Mouse (Mus musculus) lung, embryonic 15.5 days (tissue): ENCODE data around the gene Cysrt1. TPM values are rescaled to one million over a fixed set of nuclear protein-coding genes. Genes with fewer than 3 reads are reported as not detected.

Source experiments
- ATAC-seq: fragments of 200-750 bp; cut with Nextera tagmentation; 2 replicates; pipeline ENCODE4 v1.8.0; 2017; ENCODE audit warnings: moderate number of reproducible peaks, borderline replicate concordance; ENCODE audit not compliant: low FRiP score, low TSS enrichment; ENCODE audit errors: extremely low read depth
- H3K27ac ChIP-seq: fragments of 300-500 bp; sonication (generic); 2 replicates; pipeline ENCODE4 v1.5.1; 2015; ENCODE audit warnings: moderate library complexity, mild to moderate bottlenecking, inconsistent platforms
- H3K27me3 ChIP-seq: fragments of 300-500 bp; sonication (generic); 2 replicates; pipeline ENCODE4 v1.6.1; 2015; ENCODE audit warnings: inconsistent platforms
- H3K36me3 ChIP-seq: fragments of 300-500 bp; sonication (generic); 2 replicates; pipeline ENCODE4 v1.6.1; 2015; ENCODE audit warnings: inconsistent platforms
- H3K4me1 ChIP-seq: fragments of 300-500 bp; sonication (generic); 2 replicates; pipeline ENCODE4 v1.6.1; 2015; ENCODE audit warnings: inconsistent platforms
- H3K4me2 ChIP-seq: fragments of 300-500 bp; sonication (generic); 2 replicates; pipeline ENCODE4 v1.6.1; 2015; ENCODE audit warnings: inconsistent platforms, mild to moderate bottlenecking, moderate library complexity
- H3K4me3 ChIP-seq: fragments of 300-500 bp; sonication (generic); 2 replicates; pipeline ENCODE4 v1.5.1; 2015; ENCODE audit warnings: mild to moderate bottlenecking, inconsistent platforms
- H3K9ac ChIP-seq: fragments of 300-500 bp; sonication (generic); 2 replicates; pipeline ENCODE4 v1.6.1; 2015; ENCODE audit warnings: inconsistent platforms
- H3K9me3 ChIP-seq: fragments of 300-500 bp; sonication (generic); 2 replicates; pipeline ENCODE4 v1.6.1; 2016; ENCODE audit warnings: inconsistent platforms
- WGBS: fragments of 180-500 bp; shearing (Covaris S2); methylation state at CpG from one replicate; pipeline ENCODE4 v1.1.7; 2015; 5-methylcytosine and 5-hydroxymethylcytosine counted together
- polyA plus RNA-seq: library from polyadenylated mRNA; unstranded; fragments of >200 nt; fragmentation: Nextera tagmentation; extraction: Ambion mirVana; gene quantifications from 2 replicates; pipeline ENCODE4 v1.2.1, GENCODE M21; 2015

Gene Cysrt1
- polyA plus RNA-seq, 1 experiment from 2014 or later: 0.35 TPM

DNA sequence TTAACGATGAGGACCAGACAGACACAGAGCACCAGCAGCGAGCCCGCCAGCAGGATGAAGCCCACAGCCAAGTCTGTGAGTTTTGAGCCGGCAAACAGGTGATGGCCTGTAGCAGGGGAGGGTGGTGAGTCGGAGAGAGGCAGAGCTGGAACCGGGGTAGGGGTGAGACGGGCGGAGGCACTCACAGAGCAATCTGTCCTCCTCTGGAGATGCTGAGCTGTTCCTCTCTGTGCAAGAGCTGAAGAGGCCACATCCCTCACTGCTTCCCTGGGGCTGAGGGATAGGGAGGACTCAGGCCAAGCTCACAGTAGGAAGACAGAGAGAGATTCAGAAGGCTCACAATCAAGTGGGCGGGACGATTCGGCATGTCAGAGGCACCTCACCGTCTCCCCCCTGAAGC lies 11.2 kb downstream of the Cysrt1 start:
- H3K4me3 ChIP-seq: no peak overlapping the region
- 57% methylated on average over 12 of the region's 12 CpGs for WGBS
- H3K9me3 ChIP-seq: no peaks in the 10 kb centered on the region
- no peaks in the 10 kb centered on the region for H3K36me3 ChIP-seq
- H3K9ac ChIP-seq: no peak overlapping the region
- peaks cover 13% of the 10 kb centered on the region for H3K27me3 ChIP-seq
- no peak overlapping the region for H3K4me2 ChIP-seq
- peaks cover 11% of the 10 kb centered on the region for H3K4me1 ChIP-seq
- no peak for ATAC-seq
- no peak overlapping the region for H3K27ac ChIP-seq

DNA sequence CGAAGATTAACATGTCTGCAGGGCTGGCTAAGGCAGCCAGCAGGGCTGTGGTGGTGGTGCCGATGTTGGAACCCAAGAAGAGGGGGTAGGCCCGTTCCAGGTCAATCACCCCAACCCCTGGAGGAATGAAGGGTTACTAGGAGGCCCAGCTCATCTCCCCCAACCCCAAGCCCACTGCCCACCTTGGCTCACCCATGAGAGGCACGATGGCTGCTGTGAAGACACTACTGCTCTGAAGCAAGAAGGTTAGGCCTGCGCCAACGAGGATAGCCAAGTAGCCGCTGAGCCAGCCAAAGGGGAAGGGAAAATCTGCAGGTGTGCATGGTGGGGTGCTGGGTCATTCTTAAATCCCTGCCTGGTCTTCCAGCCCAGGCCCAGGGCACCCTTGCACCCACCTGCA lies 11.7 kb downstream of the Cysrt1 start:
- WGBS: 85% methylated on average over 7 of the region's 7 CpGs
- Histone ChIP-seq H3K36me3 (no peaks in the 10 kb centered on the region), H3K9ac (no peak overlapping the region), H3K27me3 (peaks cover 10% of the 10 kb centered on the region), H3K9me3 (no peaks in the 10 kb centered on the region), H3K4me1 (peaks cover 16% of the 10 kb centered on the region), H3K4me2 (no peak overlapping the region), H3K4me3 (no peak overlapping the region), H3K27ac (no peak overlapping the region)
- ATAC-seq: no peak

GRCm38 (mm10) chr2:25229582-25229981 lies 12.7 kb downstream of the Cysrt1 start:
- no peak for ATAC-seq
- H3K9me3 ChIP-seq: no peaks in the 10 kb centered on the region
- H3K9ac ChIP-seq: no peak overlapping the region
- H3K4me3 ChIP-seq: no peak overlapping the region
- H3K4me1 ChIP-seq: peaks cover 19% of the 10 kb centered on the region
- H3K27ac ChIP-seq: no peak overlapping the region
- peaks cover 10% of the 10 kb centered on the region; the same call in 1 of the 2 replicates for H3K27me3 ChIP-seq
- H3K4me2 ChIP-seq: no peak overlapping the region
- 72% methylated on average over 5 of the region's 5 CpGs for WGBS
- no peaks in the 10 kb centered on the region for H3K36me3 ChIP-seq

DNA sequence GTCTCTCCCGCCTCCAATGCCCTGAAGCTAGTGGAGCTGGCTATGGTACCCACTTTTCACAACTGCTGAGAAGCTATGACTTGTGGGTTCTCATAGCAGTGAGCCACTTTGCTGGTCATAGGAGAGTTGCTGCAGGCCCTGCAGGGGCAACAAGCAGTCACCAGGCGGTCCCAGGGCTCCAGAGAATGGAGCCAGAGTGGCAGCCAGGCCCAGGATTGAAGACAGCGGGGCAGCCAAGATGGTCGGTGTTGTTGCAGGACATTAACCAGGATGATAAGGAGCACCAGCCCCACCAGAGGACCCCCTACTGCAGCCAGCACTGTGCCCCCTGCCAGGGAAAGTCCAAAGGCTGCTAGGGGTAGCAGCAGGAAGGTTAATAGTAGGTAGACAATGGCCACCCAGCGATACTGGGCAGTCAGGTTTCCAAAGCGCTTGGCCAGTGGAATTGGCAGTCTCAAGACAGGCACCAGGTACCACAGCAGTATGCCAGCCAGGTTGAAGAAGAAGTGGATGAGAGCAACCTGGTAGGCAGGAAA lies 13.2 kb downstream of the Cysrt1 start:
- Histone ChIP-seq H3K9me3 (no peaks in the 10 kb centered on the region), H3K36me3 (no peaks in the 10 kb centered on the region), H3K27me3 (peaks cover 10% of the 10 kb centered on the region; the same call in 1 of the 2 replicates), H3K4me3 (no peak overlapping the region), H3K4me2 (0 out of 2 replicates have a peak overlapping the region, but pooled peaks have one; percentile 30), H3K27ac (no peak overlapping the region), H3K9ac (no peak overlapping the region), H3K4me1 (peaks cover 19% of the 10 kb centered on the region)
- no peak for ATAC-seq
- WGBS: 65% methylated on average over 6 of the region's 6 CpGs

DNA sequence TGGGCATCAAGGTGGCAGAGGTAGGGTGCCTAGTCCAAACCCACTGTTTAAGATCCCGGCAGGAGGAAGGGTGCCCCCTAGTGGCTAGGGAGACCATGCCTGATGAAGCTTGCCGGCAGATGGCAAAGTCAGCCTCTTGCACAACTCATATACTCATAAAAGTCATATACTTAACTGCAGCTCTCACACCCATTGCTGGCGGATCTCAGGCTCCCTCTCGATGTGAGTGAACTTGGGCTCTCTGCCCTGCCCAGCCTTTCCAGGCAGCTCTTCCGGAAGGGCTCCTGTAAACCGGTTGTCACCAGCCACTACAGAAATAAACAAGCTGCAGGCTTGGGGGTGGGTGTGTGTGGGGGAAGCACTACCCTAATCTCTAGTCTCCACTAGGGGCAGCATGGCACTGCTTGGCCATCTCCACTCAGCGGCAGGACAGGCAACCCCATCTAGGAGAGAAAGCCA lies 13.8 kb downstream of the Cysrt1 start:
- Histone ChIP-seq H3K4me3 (peak overlapping the region; percentile 5), H3K27me3 (0 out of 2 replicates have a peak, but pooled peaks cover 8% of the 10 kb centered on the region), H3K27ac (peak overlapping the region; percentile 58), H3K36me3 (no peaks in the 10 kb centered on the region), H3K4me1 (peaks cover 23% of the 10 kb centered on the region), H3K9ac (no peak overlapping the region), H3K9me3 (no peaks in the 10 kb centered on the region), H3K4me2 (peak overlapping the region; percentile 30)
- WGBS: under 1% methylated on average over 7 of the region's 7 CpGs
- peak; percentile 37; the same call in 1 of the 2 replicates for ATAC-seq

- ATAC-seq: no peak
- peaks cover 29% of the 10 kb centered on the region for H3K4me1 ChIP-seq
- no peaks in the 10 kb centered on the region for H3K9me3 ChIP-seq
- no peak overlapping the region for H3K9ac ChIP-seq
- no peak overlapping the region for H3K4me3 ChIP-seq
- no peaks in the 10 kb centered on the region for H3K36me3 ChIP-seq
- H3K27me3 ChIP-seq: no peaks in the 10 kb centered on the region
- no peak overlapping the region for H3K4me2 ChIP-seq
- WGBS: 88% methylated on average over 4 of the region's 4 CpGs
- H3K27ac ChIP-seq: no peak overlapping the region
Observed at GRCm38 (mm10) chr2:25227406-25227805, 14.8 kb downstream of the Cysrt1 start.

DNA sequence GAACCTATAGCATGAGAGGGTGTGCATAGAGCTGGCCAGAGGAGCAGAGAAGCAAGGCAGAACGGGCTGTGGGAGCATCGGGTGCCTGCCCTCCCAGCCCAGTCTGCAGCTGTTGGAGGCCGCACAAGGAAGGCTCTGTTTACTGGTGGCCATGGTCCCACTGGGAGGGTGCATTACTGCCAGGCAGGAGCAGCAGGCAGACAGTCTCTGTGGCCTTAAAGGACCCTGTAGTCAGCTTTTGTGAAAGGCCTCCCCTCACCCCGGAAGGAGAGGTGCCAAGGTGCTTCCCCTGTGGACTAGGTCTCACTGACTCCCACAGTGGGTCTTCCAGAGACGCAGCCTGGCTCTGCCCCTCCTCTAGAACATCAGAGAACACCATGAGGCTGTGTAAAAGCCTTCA lies 15.4 kb downstream of the Cysrt1 start:
- H3K27me3 ChIP-seq: no peaks in the 10 kb centered on the region
- no peak overlapping the region for H3K4me2 ChIP-seq
- no peak overlapping the region for H3K27ac ChIP-seq
- H3K36me3 ChIP-seq: peaks cover 3% of the 10 kb centered on the region
- no peak overlapping the region for H3K4me3 ChIP-seq
- H3K9me3 ChIP-seq: no peaks in the 10 kb centered on the region
- no peak for ATAC-seq
- H3K4me1 ChIP-seq: peaks cover 30% of the 10 kb centered on the region
- 80% methylated on average over 5 of the region's 5 CpGs for WGBS
- no peak overlapping the region for H3K9ac ChIP-seq

- 68% methylated on average over 8 of the region's 8 CpGs for WGBS
- no peak for ATAC-seq
- peak overlapping the region; percentile 55; the same call in 1 of the 2 replicates for H3K4me3 ChIP-seq
- H3K36me3 ChIP-seq: peaks cover 7% of the 10 kb centered on the region
- peak overlapping the region; percentile 99 for H3K27ac ChIP-seq
- H3K4me1 ChIP-seq: peaks cover 33% of the 10 kb centered on the region
- no peaks in the 10 kb centered on the region for H3K27me3 ChIP-seq
- no peaks in the 10 kb centered on the region for H3K9me3 ChIP-seq
- peak overlapping the region; percentile 56 for H3K9ac ChIP-seq
- peak overlapping the region; percentile 50 for H3K4me2 ChIP-seq
Observed at GRCm38 (mm10) chr2:25225811-25226379, 16.4 kb downstream of the Cysrt1 start.

DNA sequence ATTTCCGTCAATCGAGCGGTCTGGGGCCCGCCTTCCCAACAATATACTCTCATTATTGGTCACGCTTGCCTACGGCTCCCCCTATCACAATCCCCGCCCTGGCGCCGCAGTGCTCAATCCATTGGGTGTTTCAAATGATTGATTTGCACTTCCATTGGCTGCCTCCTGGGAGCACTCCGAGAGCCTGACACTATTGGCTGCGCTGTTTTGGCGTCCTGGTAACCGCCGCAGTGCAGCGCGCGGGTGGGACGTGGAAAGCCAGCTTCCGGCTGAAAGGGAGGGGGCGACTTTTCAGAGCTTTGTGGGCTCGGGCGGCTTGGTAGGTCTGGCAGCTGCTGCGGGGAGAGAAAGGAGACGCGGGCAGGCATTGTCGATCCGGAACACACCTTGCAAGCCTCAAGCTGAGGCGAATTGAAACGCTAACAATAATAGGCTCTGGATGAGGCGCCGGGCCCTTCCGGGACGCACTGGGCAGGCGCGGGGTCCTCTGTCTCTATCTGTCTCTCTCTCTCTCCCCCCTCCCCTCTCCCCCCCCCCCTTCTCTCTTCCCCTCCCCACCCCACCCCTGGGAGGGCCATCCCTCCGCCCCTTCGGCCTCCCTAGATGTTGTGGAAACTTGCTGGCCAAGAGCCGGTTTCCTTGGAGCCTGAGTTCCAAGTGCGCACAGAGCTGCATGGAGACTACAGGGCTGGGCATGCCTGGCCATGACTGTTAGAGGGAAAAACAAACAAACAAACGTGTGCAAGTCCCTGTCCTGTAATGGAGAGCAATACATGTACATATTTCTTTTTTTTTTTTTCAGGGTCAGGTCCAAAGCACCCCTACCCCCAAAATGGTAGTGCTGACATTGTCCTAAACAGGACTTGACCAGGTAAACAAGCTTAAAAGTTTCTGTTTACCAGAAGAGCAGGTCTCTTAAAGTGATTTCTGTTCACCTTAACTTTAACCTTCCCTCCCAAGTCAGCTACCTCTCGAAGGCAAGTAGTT lies 17.2 kb downstream of the Cysrt1 start:
- Histone ChIP-seq H3K9me3 (no peaks in the 10 kb centered on the region), H3K4me1 (peaks cover 33% of the 10 kb centered on the region), H3K27ac (peak overlapping the region; percentile 99), H3K4me2 (peak overlapping the region; percentile 50), H3K9ac (peak overlapping the region; percentile 56), H3K4me3 (peak overlapping the region; percentile 98), H3K27me3 (no peaks in the 10 kb centered on the region), H3K36me3 (peaks cover 7% of the 10 kb centered on the region)
- 2% methylated on average over 40 of the region's 41 CpGs for WGBS
- peak; percentile 95 for ATAC-seq

GRCm38 (mm10) chr2:25224492-25224765 lies 17.8 kb downstream of the Cysrt1 start, which contains the start of gene Tubb4b:
Tubb4b (minus strand) TSS chr2:25224702.
- 0% methylated on average over 17 of the region's 17 CpGs for WGBS
- H3K4me2 ChIP-seq: peak within 1 kb of the TSS; percentile 76
- peak within 1 kb of the TSS; percentile 99 for H3K27ac ChIP-seq
- H3K36me3 ChIP-seq: peaks cover 7% of the 10 kb centered on the region
- ATAC-seq: no peak
- peak within 1 kb of the TSS; percentile 95 for H3K9ac ChIP-seq
- H3K27me3 ChIP-seq: no peaks in the 10 kb centered on the region
- peak within 1 kb of the TSS; percentile 98 for H3K4me3 ChIP-seq
- no peaks in the 10 kb centered on the region for H3K9me3 ChIP-seq
- H3K4me1 ChIP-seq: peaks cover 33% of the 10 kb centered on the region

DNA sequence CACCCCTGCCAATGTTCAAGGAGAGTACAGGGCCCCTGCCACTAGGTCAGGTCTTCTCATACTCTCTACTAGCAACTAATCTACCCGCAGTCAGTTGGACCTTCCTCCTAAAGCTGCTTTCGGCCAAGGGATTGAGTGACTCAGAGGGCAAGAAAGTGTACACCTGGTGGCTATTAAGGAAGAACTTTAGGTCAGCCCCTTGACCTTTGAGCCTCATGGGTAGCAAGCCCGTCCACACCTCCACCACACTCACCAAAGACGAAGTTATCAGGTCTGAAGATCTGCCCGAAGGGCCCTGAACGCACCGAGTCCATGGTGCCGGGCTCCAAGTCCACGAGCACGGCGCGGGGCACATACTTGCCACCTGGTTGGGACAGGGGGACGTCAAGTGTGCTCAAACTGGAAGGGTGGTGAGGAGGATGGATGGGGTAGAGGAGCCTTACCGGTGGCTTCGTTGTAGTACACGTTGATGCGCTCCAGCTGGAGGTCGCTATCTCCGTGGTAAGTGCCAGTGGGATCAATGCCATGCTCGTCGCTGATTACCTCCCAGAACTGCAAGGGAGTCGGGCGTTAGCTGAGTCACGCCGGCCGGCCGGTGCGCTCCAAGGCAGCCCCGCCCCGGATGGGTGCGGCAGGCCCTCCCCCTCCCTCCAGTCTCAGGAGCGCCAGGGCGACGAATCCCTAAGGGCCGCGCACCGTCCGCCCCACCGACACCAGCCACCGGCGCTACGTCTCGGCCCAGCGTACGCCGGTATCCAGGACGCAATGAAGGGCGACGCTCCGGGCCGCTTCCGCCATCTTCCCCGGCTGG lies 18.4 kb downstream of the Cysrt1 start:
- Histone ChIP-seq H3K27me3 (no peaks in the 10 kb centered on the region), H3K9me3 (no peaks in the 10 kb centered on the region), H3K4me2 (peak overlapping the region; percentile 76), H3K4me1 (peaks cover 32% of the 10 kb centered on the region), H3K27ac (peak overlapping the region; percentile 99), H3K36me3 (peaks cover 7% of the 10 kb centered on the region), H3K4me3 (peak overlapping the region; percentile 98), H3K9ac (peak overlapping the region; percentile 95)
- peak; percentile 41 for ATAC-seq
- under 1% methylated on average over 53 of the region's 53 CpGs for WGBS
